Mouse (Mus musculus) E14TG2a.4 (cell line): Measurements from ENCODE around the gene Pitpnm1.

Experiments
- CTCF ChIP-seq: conservative IDR thresholded peaks from 2 replicates; pipeline ENCODE4 v1.5.1; 2014; ENCODE audit warnings: low read length
- NANOG ChIP-seq: IDR thresholded peaks from 2 replicates; pipeline ENCODE4 v1.6.1; 2014; ENCODE audit warnings: borderline replicate concordance, low read length, mixed read lengths
- POU5F1 ChIP-seq: IDR thresholded peaks from 2 replicates; pipeline ENCODE4 v1.6.1; 2014; ENCODE audit warnings: low read length, borderline replicate concordance

- TF ChIP-seq CTCF = no peak
- TF ChIP-seq NANOG = no peak
- TF ChIP-seq POU5F1 = no peak
Measured at GRCm38 (mm10) chr19:4071406-4071805, 28.4 kb upstream of the Pitpnm1 start.
